Mouse (Mus musculus) hindbrain, embryonic 10.5 days (tissue): ENCODE measurements at regions not wholly inside any gene's neighbourhood (a gene's known extent, or its start where the extent isn't known, plus 50 kb on each side); places are given as distances from the start of the nearest gene placed in this dataset.
"Not testable (repeated sequence)": the region's sequence is repeated elsewhere in the genome, so short reads cannot be mapped to it uniquely, and the experiment has no call there.

ENCODE experiments used
- DNase-seq: peaks from one replicate; pipeline ENCODE4 v3.0.0-alpha.2; 2017; ENCODE audit warnings: low spot score
- H3K27ac ChIP-seq: fragments of 300-500 bp; sonication (generic); 2 replicates; pipeline ENCODE4 v1.5.1; 2016; ENCODE audit warnings: mild to moderate bottlenecking, moderate library complexity
- H3K27me3 ChIP-seq: fragments of 300-500 bp; sonication (generic); 2 replicates; pipeline ENCODE4 v1.6.1; 2016; ENCODE audit warnings: mild to moderate bottlenecking; ENCODE audit not compliant: poor library complexity, insufficient read depth, severe bottlenecking
- H3K36me3 ChIP-seq: fragments of 300-500 bp; sonication (generic); 2 replicates; pipeline ENCODE4 v1.6.1; 2016; ENCODE audit warnings: mild to moderate bottlenecking, moderate library complexity
- H3K4me1 ChIP-seq: fragments of 300-500 bp; sonication (generic); replicated peaks from 2 replicates; pipeline ENCODE4 v1.6.1; 2016; ENCODE audit warnings: mild to moderate bottlenecking
- H3K4me3 ChIP-seq: fragments of 300-500 bp; sonication (generic); 2 replicates; pipeline ENCODE4 v1.5.1; 2016; ENCODE audit warnings: mild to moderate bottlenecking, moderate library complexity
- H3K9me3 ChIP-seq: fragments of 300-500 bp; sonication (generic); 2 replicates; pipeline ENCODE4 v1.6.1; 2016; ENCODE audit warnings: mild to moderate bottlenecking, moderate library complexity
- WGBS: fragments of 180-500 bp; shearing (Covaris S2); methylation state at CpG from one replicate; pipeline ENCODE4 v1.1.7; 2016; 5-methylcytosine and 5-hydroxymethylcytosine counted together

- not testable (repeated sequence) for DNase-seq, H3K4me3 ChIP-seq, H3K27ac ChIP-seq, H3K36me3 ChIP-seq, H3K4me1 ChIP-seq, H3K27me3 ChIP-seq, H3K9me3 ChIP-seq
- 92% methylated on average over 6 of the region's 6 CpGs for WGBS
Measured at GRCm38 (mm10) chr13:50906431-50906830, 194.2 kb upstream of the Spin1 start.

- Histone ChIP-seq H3K9me3 (no peaks in the 10 kb centered on the region), H3K27ac (no peak overlapping the region), H3K27me3 (no peaks in the 10 kb centered on the region), H3K4me3 (no peak overlapping the region), H3K4me1 (no peaks in the 10 kb centered on the region), H3K36me3 (no peaks in the 10 kb centered on the region)
- no peak for DNase-seq
- WGBS = 86% methylated on average over 1 of the region's 1 CpGs
Measured at GRCm38 (mm10) chr13:50906910-50907309, 193.8 kb upstream of the Spin1 start.

GRCm38 (mm10) chr13:50912776-50913175, 187.9 kb upstream of the Spin1 start:
- not testable (repeated sequence) for H3K9me3 ChIP-seq, H3K27me3 ChIP-seq, H3K4me1 ChIP-seq, DNase-seq, H3K36me3 ChIP-seq, H3K27ac ChIP-seq, H3K4me3 ChIP-seq
- 68% methylated on average over 2 of the region's 2 CpGs for WGBS

DNA sequence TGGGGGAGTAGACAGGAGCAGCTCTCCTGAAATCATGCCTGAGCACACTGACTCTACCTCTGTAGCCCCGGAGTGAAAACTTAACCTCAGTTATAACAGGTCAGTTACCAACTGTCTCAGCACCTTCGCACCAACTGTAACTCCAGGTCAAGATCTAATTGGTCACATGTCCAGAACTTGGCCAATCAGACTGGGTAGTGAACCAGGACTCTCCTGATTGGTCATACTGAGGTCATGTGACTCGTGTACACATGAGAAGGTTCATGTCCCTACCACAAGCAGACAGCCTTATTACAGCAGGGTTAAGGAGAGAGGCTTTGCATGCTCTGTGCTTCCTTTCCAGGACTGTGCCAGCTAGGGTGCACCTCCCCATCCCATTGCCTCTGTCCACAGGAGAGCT, 166.7 kb upstream of the Spin1 start:
- not testable (repeated sequence) for H3K4me3 ChIP-seq, H3K4me1 ChIP-seq, H3K27me3 ChIP-seq, H3K9me3 ChIP-seq, DNase-seq, H3K36me3 ChIP-seq, H3K27ac ChIP-seq
- 94% methylated on average over 3 of the region's 3 CpGs for WGBS

DNA sequence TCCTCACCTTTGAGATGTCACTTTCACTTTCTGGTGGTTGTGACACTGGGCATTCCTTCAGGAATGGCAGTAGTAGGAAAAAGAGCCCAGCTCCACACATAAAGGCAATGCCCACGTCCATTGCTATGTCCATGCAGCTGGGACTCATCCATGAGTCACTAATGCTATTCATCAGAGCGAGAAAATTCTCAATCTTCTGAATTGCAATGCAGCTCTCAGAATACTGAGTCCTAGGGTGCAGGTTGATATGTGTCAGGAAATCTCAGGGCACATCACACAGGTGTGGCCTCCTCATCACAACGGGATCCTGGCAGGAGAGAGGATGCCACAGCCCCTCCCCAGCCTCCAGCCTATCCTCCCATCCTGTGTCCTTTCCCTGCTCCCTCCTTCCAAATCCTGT, 158.1 kb upstream of the Spin1 start:
- 76% methylated on average over 3 of the region's 3 CpGs for WGBS
- Histone ChIP-seq H3K27me3 (no peaks in the 10 kb centered on the region), H3K36me3 (no peaks in the 10 kb centered on the region)

DNA sequence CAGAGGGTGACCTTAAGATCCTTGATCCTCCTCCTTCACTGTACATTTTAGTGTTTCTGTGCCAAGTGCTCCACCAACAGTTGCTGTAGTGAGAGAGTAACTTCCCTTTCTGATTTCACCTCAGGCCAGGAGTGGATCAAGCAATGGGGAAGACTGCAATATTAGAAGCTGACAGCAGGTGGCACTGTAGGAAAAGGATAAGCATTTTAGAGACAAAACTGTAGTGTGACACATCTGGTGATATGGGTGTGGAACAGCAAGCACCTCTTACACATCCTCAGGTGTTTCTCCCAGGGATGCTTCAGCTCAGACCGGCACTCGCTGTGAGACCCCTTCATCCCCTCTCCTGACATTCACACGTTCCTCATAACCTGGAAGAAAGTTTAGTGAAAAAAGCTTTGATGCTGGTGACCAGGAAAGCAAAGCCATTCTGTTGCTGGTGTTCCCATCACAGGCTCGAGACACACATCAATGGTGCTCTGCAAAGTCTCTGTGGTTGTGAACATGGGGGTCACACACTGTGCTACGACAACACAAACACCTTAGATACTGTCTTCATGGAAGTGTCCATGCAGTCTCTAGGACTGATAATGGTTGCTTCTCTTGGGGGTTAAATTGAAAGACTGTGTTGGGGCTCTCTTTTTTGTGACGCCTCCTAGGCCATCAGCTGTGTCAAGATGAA, 151.0 kb upstream of the Spin1 start:
- Histone ChIP-seq H3K9me3 (no peaks in the 10 kb centered on the region), H3K27me3 (no peaks in the 10 kb centered on the region), H3K36me3 (no peaks in the 10 kb centered on the region), H3K4me1 (no peaks in the 10 kb centered on the region), H3K27ac (no peak overlapping the region), H3K4me3 (no peak overlapping the region)
- 48% methylated on average over 6 of the region's 6 CpGs for WGBS
- peak; percentile 71 for DNase-seq

More for the DNA sequence above, 158.1 kb upstream of the Spin1 start:
- no peak for DNase-seq
- Histone ChIP-seq H3K4me3 (no peak overlapping the region), H3K9me3 (no peaks in the 10 kb centered on the region), H3K27ac (no peak overlapping the region), H3K4me1 (no peaks in the 10 kb centered on the region)

- Histone ChIP-seq H3K9me3 (no peaks in the 10 kb centered on the region), H3K4me3 (no peak overlapping the region), H3K27ac (no peak overlapping the region), H3K4me1 (no peaks in the 10 kb centered on the region), H3K36me3 (no peaks in the 10 kb centered on the region), H3K27me3 (no peaks in the 10 kb centered on the region)
- no peak for DNase-seq
- WGBS = 90% methylated on average over 6 of the region's 6 CpGs
Measured at GRCm38 (mm10) chr13:50954671-50955070, 146.0 kb upstream of the Spin1 start.

DNA sequence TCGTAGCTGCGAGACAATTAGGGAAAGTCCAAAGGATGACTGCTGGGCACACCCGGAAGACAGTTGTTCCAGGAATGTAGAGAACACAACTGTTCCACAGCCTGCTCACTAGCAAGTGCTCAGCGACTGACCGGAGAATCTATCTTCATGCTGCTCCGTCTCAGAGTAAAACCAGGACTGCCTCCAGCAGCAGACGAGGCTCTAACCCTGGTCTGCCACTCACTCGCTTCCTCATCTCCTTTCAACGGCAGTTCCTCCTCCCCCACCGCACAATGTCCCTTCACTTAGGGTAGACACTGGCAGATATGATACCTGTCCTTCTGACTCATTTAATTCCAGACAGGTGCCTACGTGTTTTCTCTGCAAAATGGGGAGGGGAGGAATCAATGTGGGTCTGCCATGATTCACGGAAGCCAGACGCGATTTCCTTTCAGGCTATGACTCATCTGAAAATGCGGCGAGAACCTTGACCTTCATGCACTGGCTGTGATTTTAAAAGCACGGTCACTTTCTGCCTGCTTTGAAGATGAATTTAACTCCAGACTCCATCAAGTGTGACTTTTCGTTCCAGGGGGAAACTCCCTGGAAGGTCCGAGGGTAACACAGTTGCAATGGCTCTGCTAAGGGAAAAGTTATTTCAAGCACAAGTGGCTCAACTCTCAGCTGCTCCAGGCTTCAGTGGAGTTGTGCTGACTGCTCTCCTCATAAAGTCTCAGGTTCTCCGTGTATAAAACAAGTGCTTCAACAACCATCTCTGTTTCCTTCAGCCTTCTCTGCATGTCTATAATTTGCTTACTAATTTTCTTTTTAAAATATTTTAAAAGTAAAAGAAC, 142.4 kb upstream of the Spin1 start:
- 75% methylated on average over 20 of the region's 20 CpGs for WGBS
- no peak for DNase-seq
- Histone ChIP-seq H3K4me1 (no peaks in the 10 kb centered on the region), H3K4me3 (no peak overlapping the region), H3K27me3 (no peaks in the 10 kb centered on the region), H3K27ac (no peak overlapping the region), H3K36me3 (no peaks in the 10 kb centered on the region), H3K9me3 (no peaks in the 10 kb centered on the region)

DNA sequence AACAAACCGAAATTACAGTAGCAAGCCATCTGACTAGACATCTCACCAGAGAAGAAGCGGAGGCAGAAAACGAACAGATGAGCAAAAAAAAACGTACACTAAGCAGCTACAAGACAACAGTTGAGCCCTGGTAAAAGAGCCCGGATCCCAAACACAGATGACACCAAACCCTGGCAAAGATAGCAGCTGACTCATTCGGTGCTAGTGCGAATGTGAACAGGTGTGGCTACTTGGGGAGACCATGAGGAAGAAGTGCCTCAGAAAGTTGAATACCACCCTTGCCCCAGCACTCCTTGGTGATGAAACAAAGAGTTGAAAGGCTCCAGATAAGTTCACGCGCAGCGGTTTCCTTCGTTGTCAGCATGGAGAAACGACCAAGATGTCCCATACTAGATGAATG, 139.8 kb upstream of the Spin1 start:
- Histone ChIP-seq H3K9me3 (0 out of 2 replicates have a peak, but pooled peaks cover 3% of the 10 kb centered on the region), H3K4me3 (no peak overlapping the region), H3K4me1 (no peaks in the 10 kb centered on the region), H3K27me3 (no peaks in the 10 kb centered on the region), H3K27ac (no peak overlapping the region), H3K36me3 (no peaks in the 10 kb centered on the region)
- 91% methylated on average over 12 of the region's 12 CpGs for WGBS
- no peak for DNase-seq

DNA sequence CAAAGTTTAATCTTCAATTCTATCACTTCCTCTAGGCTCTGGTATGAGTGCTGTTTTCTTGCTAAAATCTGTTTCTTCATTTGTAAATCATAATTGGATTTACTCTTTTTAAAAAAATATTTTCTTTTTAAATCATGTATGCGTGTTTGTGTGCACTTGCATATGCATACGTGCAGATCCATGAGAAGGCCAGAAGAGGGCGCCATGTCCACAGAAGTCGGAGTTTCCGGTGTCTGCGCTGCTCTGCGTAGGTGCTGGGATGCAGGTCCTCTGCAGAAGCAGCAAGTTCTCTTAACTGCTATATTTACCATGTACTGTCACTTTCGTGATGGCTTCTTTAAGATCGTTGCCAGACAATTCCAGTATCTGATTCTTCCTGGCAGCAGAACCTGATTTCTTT, 136.6 kb upstream of the Spin1 start:
- H3K4me1 ChIP-seq = no peaks in the 10 kb centered on the region
- no peaks in the 10 kb centered on the region for H3K27me3 ChIP-seq
- H3K9me3 ChIP-seq = 0 out of 2 replicates have a peak, but pooled peaks cover 3% of the 10 kb centered on the region
- WGBS = 76% methylated on average over 9 of the region's 9 CpGs
- H3K4me3 ChIP-seq = no peak overlapping the region
- no peaks in the 10 kb centered on the region for H3K36me3 ChIP-seq
- no peak for DNase-seq
- H3K27ac ChIP-seq = no peak overlapping the region

GRCm38 (mm10) chr13:50965041-50965440, 135.6 kb upstream of the Spin1 start:
- not testable (repeated sequence) for H3K4me3 ChIP-seq, H3K36me3 ChIP-seq, H3K9me3 ChIP-seq, DNase-seq, H3K27me3 ChIP-seq, H3K4me1 ChIP-seq, H3K27ac ChIP-seq
- WGBS = 74% methylated on average over 7 of the region's 7 CpGs

DNA sequence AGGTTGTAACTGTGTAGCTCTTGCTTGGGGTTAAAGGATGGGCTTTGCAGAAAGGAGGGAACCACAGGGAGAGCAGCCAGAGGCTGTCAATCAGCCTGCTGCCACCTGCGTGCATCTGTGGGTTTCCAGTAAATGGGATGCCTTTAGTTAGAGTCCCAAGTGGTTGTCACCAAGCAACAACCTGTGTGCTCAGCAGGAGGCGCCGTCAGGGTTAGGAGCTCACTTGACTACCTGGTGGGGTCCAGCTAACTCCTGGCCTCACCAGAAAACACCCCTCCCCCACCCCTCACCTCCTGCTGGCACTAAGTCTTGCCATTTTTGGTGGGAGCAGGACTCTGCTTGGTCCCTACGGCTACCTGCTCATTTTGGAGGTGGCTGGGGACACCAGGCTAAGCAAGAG, 135.0 kb upstream of the Spin1 start:
- Histone ChIP-seq H3K4me3 (no peak overlapping the region), H3K4me1 (no peaks in the 10 kb centered on the region), H3K9me3 (0 out of 2 replicates have a peak, but pooled peaks cover 3% of the 10 kb centered on the region), H3K36me3 (no peaks in the 10 kb centered on the region), H3K27ac (no peak overlapping the region), H3K27me3 (no peaks in the 10 kb centered on the region)
- no peak for DNase-seq
- WGBS = 64% methylated on average over 4 of the region's 4 CpGs

GRCm38 (mm10) chr13:50966826-50967225, 133.9 kb upstream of the Spin1 start:
- Histone ChIP-seq H3K4me3 (no peak overlapping the region), H3K27me3 (no peaks in the 10 kb centered on the region), H3K36me3 (no peaks in the 10 kb centered on the region), H3K9me3 (0 out of 2 replicates have a peak, but pooled peaks cover 3% of the 10 kb centered on the region), H3K27ac (no peak overlapping the region), H3K4me1 (peaks cover 6% of the 10 kb centered on the region; the same call in 1 of the 2 replicates)
- no peak for DNase-seq
- WGBS = 90% methylated on average over 2 of the region's 2 CpGs
